Mouse (Mus musculus) brown adipose tissue, adult 24 weeks (tissue): ENCODE results near the gene Arid5a. TPM values are rescaled to one million over a fixed set of nuclear protein-coding genes. Genes with fewer than 3 reads are reported as not detected.

Source experiments
- H3K27ac ChIP-seq: fragments of 200-500 bp; replicated peaks from 2 replicates; pipeline ENCODE4 v1.5.1; 2012; ENCODE audit warnings: low read depth, mild to moderate bottlenecking, low read length
- H3K4me1 ChIP-seq: fragments of 200-500 bp; 2 replicates; pipeline ENCODE4 v1.6.1; 2012; ENCODE audit warnings: low read length, mixed read lengths; ENCODE audit not compliant: control insufficient read depth, insufficient read depth, insufficient read length
- H3K4me3 ChIP-seq: fragments of 200-500 bp; 2 replicates; pipeline ENCODE4 v1.5.1; 2012; ENCODE audit warnings: low read depth, mild to moderate bottlenecking, low read length, moderate library complexity; ENCODE audit not compliant: insufficient read depth
- polyA plus RNA-seq: library from polyadenylated mRNA; stranded (reverse); fragments of >200 nt; gene quantifications from 2 replicates; pipeline ENCODE4 v1.2.4, GENCODE M21; 2012; ENCODE audit not compliant: missing spikeins, insufficient read depth, insufficient read length

Arid5a gene
- polyA plus RNA-seq = 1.3 and 4.0 TPM in 2 replicates

DNA sequence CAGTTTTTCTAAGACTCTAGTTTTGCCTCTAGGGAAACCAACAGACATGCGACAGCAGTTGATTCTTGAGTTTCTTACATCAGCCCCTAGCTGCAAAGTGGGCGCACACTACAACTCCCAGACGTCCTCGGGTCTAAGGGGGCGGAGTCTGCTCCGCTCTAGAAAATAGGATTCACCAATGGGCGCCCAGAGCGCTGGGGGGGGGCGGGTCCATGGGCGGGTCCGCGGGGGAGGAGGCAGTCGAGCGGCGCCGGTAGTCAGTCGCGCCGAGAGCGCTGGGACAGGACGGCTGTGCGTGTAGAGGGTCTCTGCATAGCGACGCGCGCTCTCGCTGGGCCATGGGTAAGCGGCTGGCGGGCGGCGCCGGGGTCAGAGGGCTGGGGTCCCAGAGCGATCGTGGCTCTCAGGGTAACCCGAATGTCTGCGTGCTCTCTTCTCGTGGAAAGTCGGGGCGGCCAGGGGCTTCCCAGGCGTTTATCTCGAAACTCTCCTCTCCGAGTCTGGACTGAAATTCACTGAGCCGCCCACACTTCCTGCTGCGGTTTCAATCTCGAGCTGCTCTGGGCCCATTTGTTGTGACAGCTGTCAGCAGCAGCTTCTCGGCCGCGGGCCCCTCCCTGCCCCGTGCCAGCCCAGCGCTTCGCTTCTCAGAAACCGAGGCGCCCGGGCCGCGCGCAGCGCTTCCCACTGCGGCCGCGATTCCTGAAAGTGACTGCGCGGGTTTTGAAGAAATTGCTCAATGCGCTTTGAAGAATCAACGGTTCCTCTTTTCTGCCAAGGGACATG, at the start of gene Arid5a:
TSS of gene Arid5a (plus strand) at position 239 of the 786 bp plus-strand sequence.
- Histone ChIP-seq H3K4me3 (peak within 1 kb of the TSS; percentile 68), H3K4me1 (peaks cover 5% of the 10 kb centered on the region; the same call in 1 of the 2 replicates), H3K27ac (peak within 1 kb of the TSS; percentile 62)

DNA sequence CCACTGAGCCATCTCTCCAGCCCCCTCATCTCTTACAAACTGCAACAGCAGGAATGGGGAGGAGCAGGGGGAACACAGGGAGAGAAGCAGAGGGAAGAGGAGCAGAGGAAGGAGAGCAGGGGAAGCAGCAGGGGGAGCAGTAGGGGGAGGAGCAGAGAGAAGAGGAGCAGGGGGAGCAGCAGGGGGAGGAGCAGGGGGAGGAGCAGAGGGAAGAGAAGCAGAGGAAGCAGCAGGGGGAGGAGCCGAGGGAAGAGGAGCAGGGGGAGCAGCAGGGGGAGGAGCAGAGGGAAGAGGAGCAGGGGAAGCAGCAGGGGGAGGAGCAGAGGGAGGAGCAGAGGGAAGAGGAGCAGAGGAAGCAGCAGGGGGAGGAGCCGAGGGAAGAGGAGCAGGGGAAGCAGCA, 48.9 kb upstream of the Arid5a start:
- H3K27ac ChIP-seq = no peak overlapping the region
- no peaks in the 10 kb centered on the region for H3K4me1 ChIP-seq
- H3K4me3 ChIP-seq = no peak overlapping the region

DNA sequence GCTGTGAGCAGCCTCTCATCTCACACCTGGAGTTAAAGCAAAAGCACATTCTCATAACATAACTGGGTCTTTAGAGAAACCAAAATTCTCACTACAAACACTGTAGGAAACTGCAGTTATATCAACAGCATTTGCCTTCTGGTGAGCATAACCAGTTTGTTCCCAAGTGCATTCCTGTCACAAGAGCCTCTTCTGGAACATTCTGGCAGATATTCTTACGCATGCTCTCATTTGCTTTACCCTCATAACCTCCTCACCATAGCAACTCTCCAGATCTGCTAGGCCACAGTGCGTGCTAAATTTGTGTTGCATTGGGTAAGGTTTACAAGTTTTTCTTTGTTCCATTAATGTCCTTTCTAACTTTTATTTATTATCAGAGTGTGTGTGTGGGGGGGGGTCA, 48.3 kb upstream of the Arid5a start:
- H3K4me3 ChIP-seq = no peak overlapping the region
- no peak overlapping the region for H3K27ac ChIP-seq
- 0 out of 2 replicates have a peak, but pooled peaks cover 2% of the 10 kb centered on the region for H3K4me1 ChIP-seq

DNA sequence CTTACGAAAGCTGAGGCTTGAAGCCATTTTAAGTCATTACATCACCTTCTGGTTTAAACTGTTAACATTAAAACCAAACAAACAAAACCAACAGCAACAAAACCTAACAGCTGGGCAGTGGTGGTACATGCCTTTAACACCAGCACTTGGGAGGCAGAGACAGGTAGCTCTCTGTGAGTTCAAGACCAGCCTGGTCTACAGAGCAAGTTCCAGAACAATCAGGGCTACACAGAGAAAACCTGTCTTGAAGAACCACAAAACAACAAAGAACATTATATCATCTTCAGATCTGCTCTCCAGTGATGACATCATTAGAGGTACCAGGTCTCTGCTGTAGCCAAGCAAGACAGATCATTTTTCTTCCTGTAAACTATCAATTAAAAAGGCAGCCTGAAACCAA, 47.1 kb upstream of the Arid5a start:
- Histone ChIP-seq H3K4me1 (peaks cover 4% of the 10 kb centered on the region; the same call in 1 of the 2 replicates), H3K4me3 (no peak overlapping the region)

DNA sequence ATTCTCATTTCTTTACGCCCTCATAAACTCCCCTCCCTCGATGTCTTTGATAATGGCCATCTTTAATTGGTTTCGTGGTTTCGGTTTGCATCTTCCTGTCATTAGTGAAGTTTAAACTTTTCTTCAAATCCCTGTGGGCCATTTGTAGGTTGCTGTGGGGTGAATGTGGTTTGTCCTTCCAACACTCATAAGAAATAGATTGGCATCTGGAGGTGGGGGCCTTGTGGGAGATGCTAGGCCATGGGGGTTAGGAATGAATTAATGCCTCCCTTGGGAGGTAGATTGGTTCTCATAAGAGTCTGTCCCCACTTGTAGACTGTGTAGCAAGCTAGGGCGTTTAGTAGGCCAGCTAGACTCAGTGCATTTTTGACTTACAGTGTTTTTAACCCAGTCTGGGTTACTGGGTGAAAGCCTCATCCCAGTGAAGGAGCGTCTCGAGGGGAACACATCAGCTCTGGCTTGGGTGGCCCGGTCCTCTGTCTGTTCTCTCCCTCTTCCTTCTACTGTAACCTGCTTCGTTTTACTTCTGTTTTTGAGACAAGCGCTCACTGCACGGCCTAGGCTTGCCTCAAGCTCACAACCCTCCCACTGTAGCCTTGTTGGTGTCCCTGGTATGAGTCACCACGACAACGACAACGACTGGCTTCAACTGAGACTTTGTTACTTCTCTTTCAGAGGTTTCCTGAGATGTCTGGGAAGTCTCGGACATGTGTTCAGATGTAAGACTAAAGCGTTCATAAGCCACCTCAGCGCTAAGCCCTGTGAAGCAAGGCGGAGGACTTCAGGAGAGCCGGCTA, 45.6 kb upstream of the Arid5a start:
- Histone ChIP-seq H3K4me3 (no peak overlapping the region), H3K27ac (peak overlapping the region; percentile 52), H3K4me1 (peaks cover 12% of the 10 kb centered on the region)

More for the DNA sequence above, 47.1 kb upstream of the Arid5a start:
- H3K27ac ChIP-seq = no peak overlapping the region

DNA sequence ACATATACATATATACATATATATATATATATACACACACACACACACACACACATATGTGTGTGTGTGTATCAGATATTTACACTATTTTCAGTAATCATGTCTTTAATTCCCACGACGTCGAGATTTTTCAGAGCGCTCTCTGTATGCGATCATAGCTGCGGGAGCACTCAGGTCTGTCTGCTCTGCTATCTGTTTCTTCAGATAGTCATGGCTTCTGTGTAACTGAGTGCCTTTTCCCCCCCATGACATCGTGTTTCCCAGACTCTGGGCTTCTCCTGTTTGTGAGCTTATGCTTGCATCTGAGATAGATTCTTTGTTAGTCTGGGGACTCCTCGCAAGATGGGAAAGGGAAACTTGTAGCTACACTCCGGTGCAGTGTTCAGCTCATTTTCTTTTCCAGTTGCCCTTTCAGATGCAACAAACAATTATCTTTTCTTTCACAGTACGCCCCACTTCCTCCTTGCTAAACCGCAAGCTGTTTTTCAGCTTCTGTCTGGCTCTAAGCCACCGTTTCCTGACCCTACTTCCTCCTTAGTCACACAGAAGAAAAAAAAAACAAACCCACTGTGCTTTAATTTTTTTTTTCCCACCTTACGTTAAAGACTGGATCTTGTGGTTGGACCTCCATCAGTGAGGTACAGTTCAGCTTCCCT, 43.6 kb upstream of the Arid5a start:
- H3K4me3 ChIP-seq = peak overlapping the region; percentile 40
- H3K4me1 ChIP-seq = peaks cover 12% of the 10 kb centered on the region
- H3K27ac ChIP-seq = peak overlapping the region; percentile 91

DNA sequence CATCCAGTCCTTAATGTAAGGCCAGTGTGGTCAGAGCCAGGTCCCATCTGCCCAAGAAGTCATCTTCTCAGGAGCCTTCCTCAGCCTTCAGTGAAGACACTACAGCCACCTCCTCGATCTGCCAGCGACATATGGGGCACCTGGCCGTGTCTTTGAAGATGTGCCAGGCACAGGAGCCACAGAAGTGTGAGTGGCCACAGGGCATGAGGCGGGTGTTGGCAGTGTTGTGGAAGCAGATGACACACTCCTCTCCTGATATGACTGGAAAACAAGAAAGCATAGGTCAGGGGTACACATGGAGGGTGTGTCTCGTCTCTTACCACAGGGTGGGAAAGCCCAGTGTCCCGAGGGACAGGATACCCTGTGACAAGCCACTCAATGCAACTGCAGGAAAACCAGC, 41.2 kb upstream of the Arid5a start:
- Histone ChIP-seq H3K27ac (no peak overlapping the region), H3K4me3 (no peak overlapping the region), H3K4me1 (peaks cover 22% of the 10 kb centered on the region)

DNA sequence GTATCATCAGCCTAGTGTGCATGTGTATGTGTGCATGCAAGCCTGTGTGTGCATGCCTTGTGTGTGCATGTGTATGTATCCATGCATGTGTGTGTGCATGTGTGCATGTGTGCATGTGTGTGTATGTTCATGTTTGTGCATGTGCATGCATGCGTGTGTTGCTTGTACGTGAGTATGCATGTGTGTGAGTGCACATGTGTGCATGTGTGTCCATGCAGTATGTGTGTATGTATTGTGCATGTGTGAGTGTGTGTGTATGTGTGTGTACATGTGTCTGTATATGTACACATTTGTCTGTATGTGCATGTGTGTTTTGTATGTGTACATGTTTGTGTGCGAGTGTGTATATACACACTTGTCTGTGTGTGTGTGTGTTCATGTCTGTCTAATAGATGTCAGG, 39.9 kb upstream of the Arid5a start:
- no peak overlapping the region for H3K27ac ChIP-seq
- H3K4me3 ChIP-seq = no peak overlapping the region
- peaks cover 32% of the 10 kb centered on the region for H3K4me1 ChIP-seq

DNA sequence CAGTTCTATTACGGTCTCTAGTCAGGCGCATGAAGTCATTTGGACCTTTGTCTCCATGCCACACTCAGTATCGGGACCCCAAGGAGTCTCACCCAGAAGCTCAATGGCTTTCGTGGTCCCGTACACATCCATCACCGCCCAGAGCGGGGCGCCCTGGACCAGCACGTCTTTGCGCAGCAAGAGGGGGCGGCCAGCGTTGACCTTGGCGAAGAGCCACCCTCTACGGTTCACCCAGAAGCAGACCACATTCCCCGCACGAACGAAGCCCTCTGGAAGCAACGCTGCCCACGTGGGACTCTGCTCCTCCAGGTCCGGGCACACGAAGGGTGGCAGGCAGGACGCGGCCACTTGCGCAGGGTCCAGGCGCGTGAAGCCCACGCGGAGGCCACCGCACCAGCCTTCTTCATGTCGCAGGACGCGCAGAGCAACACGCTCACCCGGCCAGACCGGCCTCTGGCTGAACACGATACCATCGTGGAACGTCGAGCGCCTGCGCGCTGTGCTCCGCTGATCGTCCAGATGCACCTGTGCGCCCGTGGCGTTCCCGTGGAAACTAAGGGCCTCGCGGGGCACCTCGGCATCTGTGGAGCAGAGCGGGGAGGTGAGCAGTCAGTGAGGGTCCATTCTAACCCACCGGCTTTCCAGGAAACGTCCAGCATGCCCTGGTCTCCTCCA, 38.3 kb upstream of the Arid5a start:
- Histone ChIP-seq H3K4me1 (peaks cover 31% of the 10 kb centered on the region), H3K27ac (no peak overlapping the region), H3K4me3 (no peak overlapping the region)

DNA sequence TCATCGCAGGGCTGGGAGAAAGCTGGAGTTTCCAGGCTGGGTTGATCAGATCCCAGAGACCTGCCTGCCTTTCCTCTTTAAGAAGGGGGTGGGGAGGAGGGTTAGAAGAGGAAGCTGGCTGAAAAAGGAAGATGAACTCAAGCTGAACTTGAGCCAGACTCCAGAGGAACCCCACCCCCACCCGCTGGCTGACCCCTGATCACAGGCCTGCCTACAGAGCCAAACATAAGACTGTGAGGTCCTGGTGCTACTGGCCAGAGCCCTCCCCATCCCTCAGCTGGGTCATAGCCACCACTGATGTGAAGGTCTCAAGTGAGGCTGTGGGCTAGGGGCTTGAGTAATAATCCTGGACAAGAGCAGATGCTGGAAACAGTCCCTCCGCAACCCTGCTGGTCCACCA, 36.9 kb upstream of the Arid5a start:
- Histone ChIP-seq H3K4me1 (peaks cover 27% of the 10 kb centered on the region), H3K4me3 (peak overlapping the region; percentile 62), H3K27ac (peak overlapping the region; percentile 76)

DNA sequence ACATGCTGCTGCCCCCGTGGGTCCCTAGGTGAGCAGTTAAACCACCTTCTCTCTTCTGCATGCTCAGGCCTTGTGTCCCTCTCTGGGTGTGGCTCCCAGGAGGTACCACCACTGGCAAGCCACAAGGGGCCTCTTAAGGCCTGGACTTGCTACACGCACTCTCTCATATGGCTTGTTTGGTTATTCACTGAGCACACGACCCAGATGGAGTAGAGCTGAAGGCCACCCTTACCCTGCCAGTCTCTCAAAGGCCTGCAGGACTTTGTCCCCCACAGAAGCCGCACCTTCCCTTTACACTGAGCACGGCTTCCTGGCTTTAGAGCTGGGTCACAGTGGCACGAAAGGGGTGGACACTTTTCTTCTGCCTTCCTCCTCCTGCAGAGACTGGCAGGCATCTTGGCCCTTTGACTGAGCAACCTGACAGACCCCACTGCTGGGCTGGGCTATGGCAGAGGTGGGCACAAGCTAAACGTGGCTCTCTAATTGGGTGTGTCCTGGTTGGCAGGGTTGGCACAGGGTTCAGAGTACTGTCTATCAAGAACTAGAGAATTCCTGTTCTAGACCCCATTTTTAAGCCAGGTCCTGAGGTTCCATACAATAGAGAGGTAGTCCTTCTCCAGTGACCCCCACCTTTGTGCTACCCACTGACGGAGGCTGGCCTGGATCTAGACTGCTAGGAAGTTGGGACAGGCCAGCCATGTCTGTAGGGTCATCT, 35.9 kb upstream of the Arid5a start:
- Histone ChIP-seq H3K27ac (peak overlapping the region; percentile 76), H3K4me3 (peak overlapping the region; percentile 62)

DNA sequence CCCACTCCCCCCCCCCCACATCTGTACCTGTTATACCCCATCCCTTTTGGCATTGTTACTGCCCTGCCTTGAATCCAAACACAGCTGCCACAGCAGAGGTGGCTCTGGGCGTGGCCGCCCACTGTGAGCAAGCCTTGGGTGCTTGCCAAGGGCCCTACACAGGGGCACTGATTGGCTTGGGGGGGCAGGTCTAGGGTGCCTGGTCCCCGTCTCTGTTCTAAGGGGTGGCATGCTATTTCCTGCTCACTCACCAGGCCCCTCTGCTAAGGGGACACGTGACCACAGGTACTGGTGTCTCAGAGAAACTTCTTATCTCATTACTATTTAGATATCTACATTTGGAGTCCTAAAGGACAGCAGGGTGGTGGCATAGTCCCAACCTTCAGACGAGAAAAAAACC, 35.0 kb upstream of the Arid5a start:
- peak overlapping the region; percentile 93 for H3K27ac ChIP-seq
- peak overlapping the region; percentile 62 for H3K4me3 ChIP-seq
- H3K4me1 ChIP-seq = peaks cover 21% of the 10 kb centered on the region

More for the DNA sequence above, 35.9 kb upstream of the Arid5a start:
- H3K4me1 ChIP-seq = peaks cover 21% of the 10 kb centered on the region

DNA sequence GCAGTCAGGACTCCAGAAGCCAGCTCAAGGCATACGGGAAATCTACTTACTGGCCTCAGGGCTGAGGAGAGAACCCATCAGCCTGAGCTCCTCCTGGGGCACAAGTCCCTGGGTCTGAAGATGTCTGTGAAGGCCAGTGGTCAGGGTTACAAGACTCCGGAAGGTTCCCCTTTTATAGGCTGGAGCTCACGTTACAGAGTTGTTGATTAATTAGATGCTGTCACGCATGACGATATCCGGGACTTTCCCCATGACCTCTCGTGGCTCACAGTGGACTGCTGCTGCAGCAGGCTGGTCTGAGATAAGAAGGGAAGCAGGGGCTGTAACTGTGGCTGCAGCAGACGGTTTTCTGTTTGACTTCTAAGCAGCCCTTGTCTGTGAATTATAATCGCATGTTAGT, 34.2 kb upstream of the Arid5a start:
- Histone ChIP-seq H3K4me3 (peak overlapping the region; percentile 62), H3K27ac (peak overlapping the region; percentile 93), H3K4me1 (peaks cover 21% of the 10 kb centered on the region)

DNA sequence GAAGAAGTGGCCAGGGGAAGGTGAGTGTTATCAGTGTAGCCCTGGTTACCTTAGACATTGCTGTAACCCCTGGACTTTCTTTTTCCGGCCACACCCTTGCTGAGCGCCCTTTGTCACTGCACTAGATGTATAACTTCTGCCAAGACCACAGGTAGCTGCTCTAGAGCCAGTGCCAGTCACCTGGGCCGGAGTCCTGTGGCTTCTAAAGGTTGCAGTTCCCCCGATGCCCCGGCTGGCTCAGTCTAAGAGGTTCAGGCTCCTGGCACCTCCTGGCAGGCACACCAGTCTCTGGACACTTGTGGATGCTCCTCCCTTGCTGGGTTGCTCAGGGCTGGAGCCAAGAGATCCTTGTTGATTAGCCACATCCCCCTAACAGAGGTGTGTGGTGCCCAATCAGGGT, 33.1 kb upstream of the Arid5a start, which contains the start of gene Neurl3:
TSS of gene Neurl3 (minus strand) at position 225 of the 400 bp plus-strand sequence.
- Histone ChIP-seq H3K4me3 (peak within 1 kb of the TSS; percentile 62), H3K4me1 (peaks cover 21% of the 10 kb centered on the region), H3K27ac (peak within 1 kb of the TSS; percentile 93)
